Mouse (Mus musculus) T-cell, adult 66 days (primary cell): ENCODE data around the gene Olfr631. TPM values are rescaled to one million over a fixed set of nuclear protein-coding genes. Genes with fewer than 3 reads are reported as not detected.

Source experiments
- total RNA-seq, 2 experiments: library from RNA; stranded (reverse); gene quantifications; 3 replicates in 1 of 2; 4 replicates in 1 of 2; pipeline ENCODE4 v1.2.4; 2023

The Olfr631 gene
- total RNA-seq, result not detected

GRCm38 (mm10) chr7:103928525-103928924, at the start of gene Olfr631:
Gene Olfr631 (plus strand): TSS chr7:103928825.

GRCm38 (mm10) chr7:103886152-103886551, 42.5 kb upstream of the Olfr631 start, which contains the start of gene Olfr66:
Gene Olfr66 (minus strand): TSS chr7:103886252.

GRCm38 (mm10) chr7:103894385-103894784, 34.2 kb upstream of the Olfr631 start, which contains the start of gene Olfr64:
Gene Olfr64 (minus strand): TSS chr7:103894485.

GRCm38 (mm10) chr7:103903187-103903586, 25.4 kb upstream of the Olfr631 start, which contains the start of gene Olfr65:
Gene Olfr65 (plus strand): TSS chr7:103903487.

GRCm38 (mm10) chr7:103934264-103934663, 5.6 kb downstream of the Olfr631 start, which contains the start of gene Olfr632:
Gene Olfr632 (plus strand): TSS chr7:103934347.

GRCm38 (mm10) chr7:103944137-103944536, 15.5 kb downstream of the Olfr631 start, which contains the start of gene Olfr633:
Gene Olfr633 (plus strand): TSS chr7:103944437.

GRCm38 (mm10) chr7:103970852-103971251, 42.2 kb downstream of the Olfr631 start, which contains the start of gene Olfr635:
Gene Olfr635 (plus strand): TSS chr7:103971152.

Other genes starting within 250 kb of the Olfr631 start
- not detected for gene Olfr625-ps1, start 246.1 kb upstream of the Olfr631 start, total RNA-seq
- gene Olfr243, start 214.2 kb upstream of the Olfr631 start, total RNA-seq, result not detected
- not detected for gene Olfr628, start 198.5 kb upstream of the Olfr631 start, total RNA-seq
- not detected for gene Olfr629, start 183.9 kb upstream of the Olfr631 start, total RNA-seq
- not detected for gene Olfr630, start 171.5 kb upstream of the Olfr631 start, total RNA-seq
- not detected for gene Olfr69, start 157.2 kb upstream of the Olfr631 start, total RNA-seq
- gene Olfr68, start 149.1 kb upstream of the Olfr631 start, total RNA-seq, result not detected
- not detected for gene Olfr67, start 137.0 kb upstream of the Olfr631 start, total RNA-seq
- gene Hbb-bt, start 114.8 kb upstream of the Olfr631 start, total RNA-seq, result 1 to 10 TPM; 2.3 to 5.7 TPM
- 10 to 100 TPM; 12.5 to 53.2 TPM for gene Hbb-bs, start 100.7 kb upstream of the Olfr631 start, total RNA-seq
- not detected for gene Hbb-bh2, start 88.3 kb upstream of the Olfr631 start, total RNA-seq
- gene Hbb-bh1, start 85.7 kb upstream of the Olfr631 start, total RNA-seq, result not detected
- not detected for gene Hbb-y, start 75.6 kb upstream of the Olfr631 start, total RNA-seq
- gene Olfr66, start 42.6 kb upstream of the Olfr631 start, total RNA-seq, result not detected
- not detected for gene Olfr64, start 34.3 kb upstream of the Olfr631 start, total RNA-seq
- not detected for gene Olfr65, start 25.3 kb upstream of the Olfr631 start, total RNA-seq
- gene Olfr632, start 5.5 kb downstream of the Olfr631 start, total RNA-seq, result not detected
- not detected for gene Olfr633, start 15.6 kb downstream of the Olfr631 start, total RNA-seq
- gene Olfr635, start 42.3 kb downstream of the Olfr631 start, total RNA-seq, result not detected
- not detected for gene Olfr638, start 69.9 kb downstream of the Olfr631 start, total RNA-seq
- under 1 TPM; 0.09 to 0.12 TPM for gene Olfr639, start 88.5 kb downstream of the Olfr631 start, total RNA-seq
- not detected for gene Olfr640, start 96.7 kb downstream of the Olfr631 start, total RNA-seq
- gene Olfr641, start 106.6 kb downstream of the Olfr631 start, total RNA-seq, result not detected
- not detected for gene Olfr642, start 123.8 kb downstream of the Olfr631 start, total RNA-seq
- not detected for gene 4930516K23Rik, start 132.6 kb downstream of the Olfr631 start, total RNA-seq
- gene Olfr644, start 143.0 kb downstream of the Olfr631 start, total RNA-seq, result not detected
- not detected for gene Olfr645, start 156.6 kb downstream of the Olfr631 start, total RNA-seq
- not detected for gene Olfr646, start 176.0 kb downstream of the Olfr631 start, total RNA-seq
- gene Ubqln5, start 201.0 kb downstream of the Olfr631 start, total RNA-seq, result not detected
- gene Olfr643, start 208.6 kb downstream of the Olfr631 start, total RNA-seq, result not detected
- not detected for gene Ubqln3, start 214.5 kb downstream of the Olfr631 start, total RNA-seq
- gene Ubqlnl, start 221.7 kb downstream of the Olfr631 start, total RNA-seq, result not detected
- gene Olfm5, start 236.0 kb downstream of the Olfr631 start, total RNA-seq, result not detected